Mouse (Mus musculus): ENCODE measurements around the gene Gpr137c.

DNA sequence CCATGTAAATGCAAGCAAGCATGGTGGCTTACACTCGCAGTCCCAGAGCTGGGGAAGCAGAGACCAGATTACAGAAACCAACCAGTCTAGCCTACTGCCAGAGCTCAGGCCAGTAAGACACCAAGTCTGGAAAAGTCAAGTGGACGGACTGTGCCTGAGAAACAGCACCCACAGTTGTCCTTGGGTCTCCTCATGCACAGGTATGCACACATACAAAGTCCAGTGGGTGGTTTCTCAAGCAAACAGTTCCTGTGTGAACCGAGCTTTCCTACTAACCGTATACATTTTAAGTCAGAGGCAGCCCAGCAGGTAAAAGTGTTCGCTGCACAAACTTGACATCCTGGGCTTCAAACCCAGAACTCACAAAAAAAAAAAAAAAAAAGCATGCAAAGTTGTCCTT lies 86.3 kb downstream of the Gpr137c start:
- TF ChIP-seq CTCF (conservative IDR thresholded peaks at IDR 0.05 in 1 of 2, IDR thresholded peaks at IDR 0.05 in 1 of 2; ENCODE audit: low read depth in 2 of 2, low read length in 2 of 2) (no peak), UBTF (IDR thresholded peaks at IDR 0.05; ENCODE audit: low read depth, low read length) (no peak), MAFK (IDR thresholded peaks at IDR 0.05; ENCODE audit: insufficient replicate concordance, low read length) (no peak), HCFC1 (IDR thresholded peaks at IDR 0.05; ENCODE audit: low read depth, low read length) (no peak), E2F4 (IDR thresholded peaks at IDR 0.05; ENCODE audit: insufficient replicate concordance, low read depth, low read length) (no peak), SIN3A (IDR thresholded peaks at IDR 0.05; ENCODE audit: low read length) (no peak)
